Mouse (Mus musculus): Measurements from ENCODE around the gene Nr0b1. TPM values are rescaled to one million over a fixed set of nuclear protein-coding genes. Genes with fewer than 3 reads are reported as not detected.

Gene Nr0b1
- total RNA-seq (2021) = not detected
- long read RNA-seq, experiment 1 = 0 reads
- long read RNA-seq, experiment 2, partial matches to known transcripts = 0 of 1 reads
- long read RNA-seq, experiment 2, other reads (novel, unspliced or antisense) = 0 of 1 reads

DNA sequence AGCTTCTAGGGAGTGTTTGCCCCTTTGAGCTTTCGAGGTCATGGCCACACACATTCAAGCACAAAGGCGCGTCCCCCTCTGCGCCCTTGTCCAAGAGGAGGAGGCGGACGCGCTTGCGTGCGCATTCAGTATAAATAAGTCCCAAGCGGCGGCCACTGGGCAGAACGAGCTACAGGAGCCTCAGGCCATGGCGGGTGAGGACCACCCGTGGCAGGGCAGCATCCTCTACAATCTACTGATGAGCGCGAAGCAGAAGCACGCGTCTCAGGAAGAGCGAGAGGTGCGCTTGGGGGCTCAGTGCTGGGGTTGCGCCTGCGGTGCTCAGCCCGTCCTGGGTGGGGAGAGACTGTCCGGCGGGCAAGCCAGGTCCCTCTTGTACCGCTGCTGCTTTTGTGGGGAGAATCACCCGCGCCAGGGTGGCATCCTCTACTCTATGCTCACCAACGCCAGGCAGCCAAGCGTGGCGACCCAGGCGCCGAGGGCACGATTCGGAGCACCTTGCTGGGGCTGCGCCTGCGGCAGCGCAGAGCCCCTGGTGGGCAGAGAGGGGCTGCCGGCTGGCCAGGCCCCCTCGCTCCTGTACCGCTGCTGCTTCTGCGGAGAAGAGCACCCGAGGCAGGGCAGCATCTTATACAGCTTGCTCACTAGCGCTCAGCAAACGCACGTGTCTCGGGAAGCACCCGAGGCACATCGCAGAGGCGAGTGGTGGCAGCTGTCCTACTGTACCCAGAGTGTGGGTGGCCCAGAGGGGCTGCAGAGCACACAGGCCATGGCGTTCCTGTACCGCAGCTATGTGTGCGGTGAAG, at the start of gene Nr0b1:
Gene Nr0b1, plus strand, starts transcription at position 151 of the 806 bp plus-strand sequence.
- no peak for DNase-seq (ENCODE audit: low spot score in 2 of 2)

GRCm38 (mm10) chrX:86187250-86187649, 4.3 kb upstream of the Nr0b1 start:
- DNase-seq (ENCODE audit: low spot score in 2 of 2) = no peak

DNA sequence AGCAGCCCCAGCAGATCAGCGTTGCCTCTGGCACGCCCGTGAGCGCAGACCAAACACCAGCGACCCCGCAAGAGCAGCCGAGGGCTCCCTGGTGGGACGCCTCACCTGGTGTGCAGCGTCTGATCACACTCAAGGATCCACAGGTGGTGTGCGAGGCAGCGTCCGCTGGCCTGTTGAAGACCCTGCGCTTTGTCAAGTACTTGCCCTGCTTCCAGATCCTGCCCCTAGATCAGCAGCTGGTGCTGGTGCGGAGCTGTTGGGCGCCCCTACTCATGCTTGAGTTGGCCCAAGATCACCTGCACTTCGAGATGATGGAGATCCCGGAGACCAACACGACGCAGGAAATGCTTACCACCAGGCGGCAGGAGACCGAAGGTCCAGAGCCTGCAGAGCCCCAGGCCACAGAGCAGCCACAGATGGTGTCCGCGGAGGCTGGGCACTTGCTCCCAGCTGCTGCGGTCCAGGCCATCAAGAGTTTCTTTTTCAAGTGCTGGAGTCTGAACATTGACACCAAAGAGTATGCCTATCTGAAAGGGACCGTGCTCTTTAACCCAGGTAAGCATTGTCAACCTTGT, 943 bp downstream of the Nr0b1 start:
- DNase-seq (ENCODE audit: low spot score in 2 of 2) = no peak

DNA sequence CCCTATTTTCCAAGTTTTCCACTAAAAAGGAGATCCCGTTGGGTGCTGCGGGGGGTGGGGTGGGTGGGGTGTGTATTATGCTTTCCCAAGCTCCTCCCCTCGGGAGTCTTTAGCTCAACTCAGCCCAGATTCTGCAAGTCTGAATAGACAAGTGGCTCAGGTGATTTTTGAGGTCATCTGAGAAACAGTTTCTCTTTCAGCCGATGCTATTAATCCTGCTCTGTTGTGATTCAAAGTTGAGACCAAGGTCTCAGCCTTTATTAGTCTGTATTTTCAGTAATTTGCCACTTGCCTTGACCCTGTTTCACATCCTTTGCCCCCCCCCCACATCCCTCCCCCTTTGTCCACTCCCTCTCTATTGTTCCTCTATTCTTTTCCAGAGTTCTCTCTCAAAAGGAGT, 1.8 kb downstream of the Nr0b1 start:
- no peak for DNase-seq (ENCODE audit: low spot score in 2 of 2)

- no peak for DNase-seq (ENCODE audit: low spot score in 2 of 2)
Observed at GRCm38 (mm10) chrX:86237246-86237645, 45.7 kb downstream of the Nr0b1 start.

Other genes with a start within 250 kb of the Nr0b1 start
- gene Samt3, start 147.6 kb upstream of the Nr0b1 start, total RNA-seq (2021) = not detected
- not detected for gene Mageb4, start 113.3 kb downstream of the Nr0b1 start, total RNA-seq (2021)